Mouse (Mus musculus) liver, postnatal 0 days (tissue): ENCODE data around the gene 5830411N06Rik.

Experiments
- CTCF ChIP-seq: sonication (generic); IDR thresholded peaks from 2 replicates; pipeline ENCODE4 v1.5.1; 2016; ENCODE audit warnings: antibody characterized with exemption, low read depth
- EP300 ChIP-seq: IDR thresholded peaks from 2 replicates; pipeline ENCODE4 v1.6.1; 2016; ENCODE audit warnings: antibody characterized with exemption, low read depth, mild to moderate bottlenecking

DNA sequence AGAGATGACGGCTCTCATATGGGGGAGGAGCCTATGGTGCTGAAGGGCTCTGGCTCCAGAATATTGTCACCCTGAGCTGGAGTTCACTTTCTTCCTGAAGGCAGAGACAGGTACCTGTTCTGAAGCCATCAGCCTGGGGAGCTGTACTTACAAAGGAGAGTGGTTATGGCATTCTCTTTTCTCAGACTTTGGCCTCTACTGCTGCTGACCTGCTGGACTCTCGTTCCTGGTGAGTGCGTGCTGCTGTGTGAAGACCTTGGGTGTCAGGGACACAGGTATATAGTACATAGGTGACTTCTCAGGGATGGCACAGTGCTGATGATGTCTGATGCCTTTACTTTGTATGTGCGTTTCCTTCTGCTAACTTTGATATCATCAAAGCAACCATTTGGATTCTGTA lies at the start of gene 5830411N06Rik:
- TF ChIP-seq CTCF (no peak), EP300 (no peak)
